Mouse (Mus musculus): Measurements from ENCODE around the gene Phb.

The Phb gene

GRCm38 (mm10) chr11:95650981-95651380, 15.8 kb upstream of the Phb start:
- no peak for DNase-seq (ENCODE audit: low read depth, low spot score)

GRCm38 (mm10) chr11:95657449-95657848, 9.3 kb upstream of the Phb start:
- DNase-seq (ENCODE audit: low read depth, low spot score) = no peak

- peak; percentile 80 for DNase-seq (ENCODE audit: low read depth, low spot score)
Measured at GRCm38 (mm10) chr11:95667177-95667576, 420 bp downstream of the Phb start.

- DNase-seq (ENCODE audit: low read depth, low spot score) = peak; percentile 41
Measured at GRCm38 (mm10) chr11:95668086-95668485, 1.3 kb downstream of the Phb start.

- no peak for DNase-seq (ENCODE audit: low read depth, low spot score)
Measured at GRCm38 (mm10) chr11:95675498-95675897, 8.7 kb downstream of the Phb start.

- peak; percentile 62 for DNase-seq (ENCODE audit: low read depth, low spot score)
Measured at GRCm38 (mm10) chr11:95676307-95676706, 9.6 kb downstream of the Phb start.

GRCm38 (mm10) chr11:95677925-95678701, 11.4 kb downstream of the Phb start:
- DNase-seq (ENCODE audit: low read depth, low spot score) = no peak

- DNase-seq (ENCODE audit: low read depth, low spot score) = no peak
Measured at GRCm38 (mm10) chr11:95681995-95682601, 15.3 kb downstream of the Phb start.

- no peak for DNase-seq (ENCODE audit: low read depth, low spot score)
Measured at GRCm38 (mm10) chr11:95682946-95683345, 16.2 kb downstream of the Phb start.

- peak; percentile 77 for DNase-seq (ENCODE audit: low read depth, low spot score)
Measured at GRCm38 (mm10) chr11:95686031-95686430, 19.3 kb downstream of the Phb start.

- no peak for DNase-seq (ENCODE audit: low read depth, low spot score)
Measured at GRCm38 (mm10) chr11:95687084-95687656, 20.4 kb downstream of the Phb start.

- peak; percentile 87 for DNase-seq (ENCODE audit: low read depth, low spot score)
Measured at GRCm38 (mm10) chr11:95688515-95688914, 21.8 kb downstream of the Phb start.

- DNase-seq (ENCODE audit: low read depth, low spot score) = no peak
Measured at GRCm38 (mm10) chr11:95688981-95689380, 22.2 kb downstream of the Phb start.

GRCm38 (mm10) chr11:95689544-95689943, 22.8 kb downstream of the Phb start:
- no peak for DNase-seq (ENCODE audit: low read depth, low spot score)

- no peak for DNase-seq (ENCODE audit: low read depth, low spot score)
Measured at GRCm38 (mm10) chr11:95698541-95698940, 31.8 kb downstream of the Phb start.

GRCm38 (mm10) chr11:95700778-95701739, 34.3 kb downstream of the Phb start:
- no peak for DNase-seq (ENCODE audit: low read depth, low spot score)

- no peak for DNase-seq (ENCODE audit: low read depth, low spot score)
Measured at GRCm38 (mm10) chr11:95704032-95704969, 37.5 kb downstream of the Phb start.

- DNase-seq (ENCODE audit: low read depth, low spot score) = no peak
Measured at GRCm38 (mm10) chr11:95704970-95705330, 38.2 kb downstream of the Phb start.

- DNase-seq (ENCODE audit: low read depth, low spot score) = no peak
Measured at GRCm38 (mm10) chr11:95709534-95710040, 42.8 kb downstream of the Phb start.

- no peak for DNase-seq (ENCODE audit: low read depth, low spot score)
Measured at GRCm38 (mm10) chr11:95710478-95710877, 43.7 kb downstream of the Phb start.

Measured in A20 (cell line).